Mouse (Mus musculus) monocyte, adult 2 months (primary cell): ENCODE data around the gene Pla2g4e.

ENCODE experiments used
- DNase-seq, 2 experiments: peaks; one replicate each; pipeline ENCODE4 v3.0.0; 2022; ENCODE audit warnings: low spot score in 2 of 2, low read depth in 1 of 2

Gene Pla2g4e

DNA sequence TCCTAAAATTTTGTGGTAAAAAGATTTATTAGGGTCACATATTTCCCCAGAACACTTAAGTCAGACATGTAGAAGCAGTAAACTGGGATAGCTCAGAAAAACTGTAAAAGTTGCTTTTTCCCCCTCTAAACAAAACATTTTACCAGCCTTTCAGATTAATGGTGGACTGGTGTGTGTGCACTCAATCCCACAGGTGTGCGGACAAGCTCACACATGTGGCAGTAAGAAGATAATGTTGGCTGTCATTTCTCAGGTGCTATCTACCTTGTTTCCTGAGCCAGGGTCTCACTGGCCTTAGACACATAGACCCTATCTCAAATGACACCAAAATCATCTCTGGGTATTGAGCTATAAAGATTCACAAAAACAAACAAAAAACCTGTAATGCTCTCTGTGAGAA is 119.7 kb downstream of the Pla2g4e start:
- DNase-seq, result no peak

- DNase-seq, result no peak
Observed at GRCm38 (mm10) chr2:120124946-120125345, 120.2 kb downstream of the Pla2g4e start.

DNA sequence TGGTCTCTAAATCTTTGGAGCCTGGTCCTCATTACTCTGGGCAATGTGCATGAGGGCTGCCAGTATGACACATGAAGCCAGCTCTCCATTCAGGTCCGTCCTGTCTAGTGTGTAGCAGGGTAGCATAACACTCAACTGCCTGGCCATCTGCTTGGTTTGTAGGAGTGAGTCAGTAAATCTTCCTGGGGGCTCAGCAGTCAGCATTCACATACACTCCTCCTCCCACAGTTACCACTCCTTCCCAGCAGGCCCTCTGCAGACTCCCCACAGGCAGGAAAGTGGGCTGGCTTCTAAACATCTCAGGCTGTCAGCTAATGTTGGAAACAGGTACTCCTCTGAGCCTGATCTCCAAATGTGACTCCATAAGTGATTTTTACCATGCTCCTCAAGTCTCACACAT is 121.0 kb downstream of the Pla2g4e start:
- DNase-seq, result no peak

DNA sequence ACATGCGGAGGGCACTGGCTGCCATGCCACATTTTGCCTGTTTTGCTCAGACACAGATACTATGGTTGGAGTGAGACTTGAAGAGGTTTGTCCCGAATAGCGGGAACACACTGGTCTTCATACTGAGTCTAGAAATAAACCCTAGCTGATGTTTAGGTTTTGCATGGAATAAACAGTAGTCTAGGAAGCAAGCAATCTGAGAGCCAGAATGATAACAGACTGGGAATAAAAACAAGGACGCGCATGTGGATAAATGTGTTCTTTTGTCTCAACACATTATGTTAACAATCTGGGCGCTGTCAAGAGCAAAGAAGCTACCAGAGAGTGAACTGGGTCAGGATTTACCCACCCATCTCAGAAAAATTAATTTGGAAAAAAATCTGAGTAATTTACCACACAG is 122.2 kb downstream of the Pla2g4e start:
- DNase-seq, result no peak

GRCm38 (mm10) chr2:120117346-120117745 is 127.8 kb downstream of the Pla2g4e start:
- DNase-seq, result no peak
